Mouse (Mus musculus): ENCODE data around the gene Dnajb5. TPM values are rescaled to one million over a fixed set of nuclear protein-coding genes. Genes with fewer than 3 reads are reported as not detected.
"Not testable (repeated sequence)": the region's sequence is repeated elsewhere in the genome, so short reads cannot be mapped to it uniquely, and the experiment has no call there.

Dnajb5 gene
- polyA plus RNA-seq, 1 experiment from 2014 or later = 53.0 TPM

- Histone ChIP-seq H3K27me3 (replicated peaks) (no peaks in the 10 kb centered on the region), H3K27ac (no peak overlapping the region), H3K9ac (no peak overlapping the region), H3K9me3 (no peaks in the 10 kb centered on the region), H3K36me3 (replicated peaks) (peaks cover 92% of the 10 kb centered on the region), H3K4me3 (no peak overlapping the region), H3K4me2 (no peak overlapping the region), H3K4me1 (no peaks in the 10 kb centered on the region)
- no peak for ATAC-seq (replicated peaks)
- 85% methylated on average over 1 of the region's 1 CpGs for WGBS
These were observed 38.7 kb downstream of the Dnajb5 start for GRCm38 (mm10) chr4:42988296-42988695.

GRCm38 (mm10) chr4:42998022-42998421 lies 48.4 kb downstream of the Dnajb5 start:
- peaks cover 16% of the 10 kb centered on the region for H3K36me3 ChIP-seq (replicated peaks)
- H3K27ac ChIP-seq = no peak overlapping the region
- H3K4me2 ChIP-seq = peak overlapping the region; percentile 63
- WGBS = 64% methylated on average over 2 of the region's 2 CpGs
- no peaks in the 10 kb centered on the region for H3K9me3 ChIP-seq
- no peak for ATAC-seq (replicated peaks)
- peak overlapping the region; percentile 88 for H3K4me3 ChIP-seq
- H3K27me3 ChIP-seq (replicated peaks) = no peaks in the 10 kb centered on the region
- H3K9ac ChIP-seq = peak overlapping the region; percentile 23; the same call in 1 of the 2 replicates
- H3K4me1 ChIP-seq = peaks cover 27% of the 10 kb centered on the region

- Histone ChIP-seq H3K4me2 (peak overlapping the region; percentile 63), H3K9ac (peak overlapping the region; percentile 90), H3K4me3 (peak overlapping the region; percentile 88), H3K27me3 (replicated peaks) (no peaks in the 10 kb centered on the region), H3K4me1 (peaks cover 27% of the 10 kb centered on the region), H3K36me3 (replicated peaks) (peaks cover under 1% of the 10 kb centered on the region), H3K27ac (peak overlapping the region; percentile 95), H3K9me3 (no peaks in the 10 kb centered on the region)
- ATAC-seq (replicated peaks) = peak; percentile 83
- WGBS = under 1% methylated on average over 51 of the region's 51 CpGs
These were observed 50.0 kb downstream of the Dnajb5 start for GRCm38 (mm10) chr4:42999451-43000140.

- H3K27ac ChIP-seq = peak within 1 kb of the TSS; percentile 95
- ATAC-seq (replicated peaks) = peak; percentile 99
- 1% methylated on average over 55 of the region's 56 CpGs for WGBS
- peak within 1 kb of the TSS; percentile 90 for H3K9ac ChIP-seq
- peak within 1 kb of the TSS; percentile 63 for H3K4me2 ChIP-seq
- H3K4me1 ChIP-seq = peaks cover 27% of the 10 kb centered on the region
- not testable (repeated sequence) for H3K36me3 ChIP-seq (replicated peaks); H3K27me3 ChIP-seq (replicated peaks); H3K9me3 ChIP-seq
- H3K4me3 ChIP-seq = peak within 1 kb of the TSS; percentile 88
These were observed 50.8 kb downstream of the Dnajb5 start, which contains the start of gene Vcp for GRCm38 (mm10) chr4:43000141-43000986. Vcp (minus strand) TSS chr4:43000507.

- WGBS = 81% methylated on average over 2 of the region's 2 CpGs
- no peak overlapping the region for H3K9ac ChIP-seq
- no peak for ATAC-seq (replicated peaks)
These were observed 51.7 kb downstream of the Dnajb5 start for GRCm38 (mm10) chr4:43001272-43001671.

GRCm38 (mm10) chr4:43002756-43003439 lies 53.3 kb downstream of the Dnajb5 start:
- 74% methylated on average over 12 of the region's 12 CpGs for WGBS
- Histone ChIP-seq H3K36me3 (replicated peaks) (no peaks in the 10 kb centered on the region), H3K9ac (no peak overlapping the region), H3K27me3 (replicated peaks) (no peaks in the 10 kb centered on the region), H3K4me3 (no peak overlapping the region), H3K9me3 (no peaks in the 10 kb centered on the region), H3K27ac (no peak overlapping the region), H3K4me1 (peaks cover 15% of the 10 kb centered on the region), H3K4me2 (no peak overlapping the region)
- no peak for ATAC-seq (replicated peaks)

More at GRCm38 (mm10) chr4:43001272-43001671, 51.7 kb downstream of the Dnajb5 start:
- Histone ChIP-seq H3K27ac (peak overlapping the region; percentile 95), H3K9me3 (no peaks in the 10 kb centered on the region), H3K4me3 (no peak overlapping the region), H3K4me2 (no peak overlapping the region), H3K27me3 (replicated peaks) (no peaks in the 10 kb centered on the region), H3K36me3 (replicated peaks) (no peaks in the 10 kb centered on the region), H3K4me1 (peaks cover 27% of the 10 kb centered on the region)

GRCm38 (mm10) chr4:43004951-43005350 lies 55.3 kb downstream of the Dnajb5 start:
- H3K9ac ChIP-seq = no peak overlapping the region
- no peaks in the 10 kb centered on the region for H3K9me3 ChIP-seq
- no peaks in the 10 kb centered on the region for H3K36me3 ChIP-seq (replicated peaks)
- H3K27me3 ChIP-seq (replicated peaks) = no peaks in the 10 kb centered on the region
- H3K4me3 ChIP-seq = no peak overlapping the region
- H3K4me1 ChIP-seq = peaks cover 12% of the 10 kb centered on the region
- WGBS = 100% methylated on average over 3 of the region's 3 CpGs
- H3K4me2 ChIP-seq = no peak overlapping the region
- ATAC-seq (replicated peaks) = no peak
- no peak overlapping the region for H3K27ac ChIP-seq

GRCm38 (mm10) chr4:43005765-43006164 lies 56.2 kb downstream of the Dnajb5 start:
- H3K27me3 ChIP-seq (replicated peaks) = no peaks in the 10 kb centered on the region
- H3K9me3 ChIP-seq = no peaks in the 10 kb centered on the region
- H3K9ac ChIP-seq = no peak overlapping the region
- H3K4me3 ChIP-seq = no peak overlapping the region
- H3K27ac ChIP-seq = no peak overlapping the region
- peaks cover 13% of the 10 kb centered on the region for H3K4me1 ChIP-seq
- ATAC-seq (replicated peaks) = no peak
- H3K36me3 ChIP-seq (replicated peaks) = no peaks in the 10 kb centered on the region
- H3K4me2 ChIP-seq = no peak overlapping the region
- WGBS = 61% methylated on average over 2 of the region's 2 CpGs

Other genes starting within 250 kb of the Dnajb5 start
- gene 4930578G10Rik, start 214.3 kb upstream of the Dnajb5 start, polyA plus RNA-seq (2015; fragmentation: Nextera tagmentation; extraction: Ambion mirVana) = 0.61 TPM in 1 of 2 replicates, not detected in the other
- gene Ccl19, start 193.2 kb upstream of the Dnajb5 start, polyA plus RNA-seq (2015; fragmentation: Nextera tagmentation; extraction: Ambion mirVana) = not detected in 2 replicates
- gene Ccl21a, start 175.8 kb upstream of the Dnajb5 start, polyA plus RNA-seq (2015; fragmentation: Nextera tagmentation; extraction: Ambion mirVana) = 1.0 and 1.2 TPM in 2 replicates
- gene Fam205a1, start 95.9 kb upstream of the Dnajb5 start, polyA plus RNA-seq (2015; fragmentation: Nextera tagmentation; extraction: Ambion mirVana) = not detected in 2 replicates
- gene Gm12394, start 93.0 kb upstream of the Dnajb5 start, polyA plus RNA-seq (2015; fragmentation: Nextera tagmentation; extraction: Ambion mirVana) = 0.51 and 0.61 TPM in 2 replicates
- gene Fam205c, start 75.6 kb upstream of the Dnajb5 start, polyA plus RNA-seq (2015; fragmentation: Nextera tagmentation; extraction: Ambion mirVana) = 1.9 and 2.1 TPM in 2 replicates
- 40.5 and 41.2 TPM in 2 replicates for gene Phf24, start 33.2 kb upstream of the Dnajb5 start, polyA plus RNA-seq (2015; fragmentation: Nextera tagmentation; extraction: Ambion mirVana)
- 0.29 and 0.50 TPM in 2 replicates for gene 1700022I11Rik, start 19.8 kb downstream of the Dnajb5 start, polyA plus RNA-seq (2015; fragmentation: Nextera tagmentation; extraction: Ambion mirVana)
- 485 and 501 TPM in 2 replicates for gene Vcp, start 50.7 kb downstream of the Dnajb5 start, polyA plus RNA-seq (2015; fragmentation: Nextera tagmentation; extraction: Ambion mirVana)
- gene Fancg, start 60.7 kb downstream of the Dnajb5 start, polyA plus RNA-seq (2015; fragmentation: Nextera tagmentation; extraction: Ambion mirVana) = 22.8 and 29.5 TPM in 2 replicates
- gene Pigo, start 76.0 kb downstream of the Dnajb5 start, polyA plus RNA-seq (2015; fragmentation: Nextera tagmentation; extraction: Ambion mirVana) = 29.1 and 34.0 TPM in 2 replicates
- gene Stoml2, start 81.9 kb downstream of the Dnajb5 start, polyA plus RNA-seq (2015; fragmentation: Nextera tagmentation; extraction: Ambion mirVana) = 218 and 235 TPM in 2 replicates
- gene Fam214b, start 96.4 kb downstream of the Dnajb5 start, polyA plus RNA-seq (2015; fragmentation: Nextera tagmentation; extraction: Ambion mirVana) = 52.0 and 55.3 TPM in 2 replicates
- 20.1 and 21.2 TPM in 2 replicates for gene Unc13b, start 109.1 kb downstream of the Dnajb5 start, polyA plus RNA-seq (2015; fragmentation: Nextera tagmentation; extraction: Ambion mirVana)